Mouse (Mus musculus) forebrain, embryonic 14.5 days (tissue): ENCODE data around the gene Ccdc9. TPM values are rescaled to one million over a fixed set of nuclear protein-coding genes. Genes with fewer than 3 reads are reported as not detected.
"Not testable (repeated sequence)": the region's sequence is repeated elsewhere in the genome, so short reads cannot be mapped to it uniquely, and the experiment has no call there.

Experiments used
- ATAC-seq: fragments of 200-750 bp; cut with Nextera tagmentation; 2 replicates; pipeline ENCODE4 v1.8.0; 2017; ENCODE audit warnings: mild to moderate bottlenecking, moderate library complexity
- DNase-seq: peaks from one replicate; pipeline ENCODE4 v3.0.0-alpha.2; 2015; ENCODE audit warnings: low spot score
- H3K27ac ChIP-seq: fragments of 300-500 bp; sonication (generic); 2 replicates; pipeline ENCODE4 v1.5.1; 2014; ENCODE audit warnings: low read depth, mild to moderate bottlenecking, control low read depth, low read length, moderate library complexity
- H3K27me3 ChIP-seq: fragments of 300-500 bp; sonication (generic); replicated peaks from 2 replicates; pipeline ENCODE4 v1.6.1; 2014; ENCODE audit warnings: low read length, control low read depth, mixed read lengths; ENCODE audit not compliant: control insufficient read depth, insufficient read depth
- H3K36me3 ChIP-seq: fragments of 300-500 bp; sonication (generic); 2 replicates; pipeline ENCODE4 v1.6.1; 2014; ENCODE audit warnings: low read length, control low read depth; ENCODE audit not compliant: control insufficient read depth, insufficient read depth
- H3K4me1 ChIP-seq: fragments of 300-500 bp; sonication (generic); 2 replicates; pipeline ENCODE4 v1.6.1; 2014; ENCODE audit warnings: antibody characterized with exemption, low read length, control low read depth; ENCODE audit not compliant: control insufficient read depth, insufficient read depth
- H3K4me2 ChIP-seq: fragments of 300-500 bp; sonication (generic); 2 replicates; pipeline ENCODE4 v1.6.1; 2014; ENCODE audit warnings: mild to moderate bottlenecking, control low read depth, low read length
- H3K4me3 ChIP-seq: fragments of 300-500 bp; sonication (generic); 2 replicates; pipeline ENCODE4 v1.5.1; 2014; ENCODE audit warnings: low read depth, low read length, control low read depth
- H3K9ac ChIP-seq: fragments of 300-500 bp; sonication (generic); 2 replicates; pipeline ENCODE4 v1.6.1; 2014; ENCODE audit warnings: mild to moderate bottlenecking, low read length, control low read depth, moderate library complexity
- H3K9me3 ChIP-seq: fragments of 300-500 bp; sonication (generic); replicated peaks from 2 replicates; pipeline ENCODE4 v1.6.1; 2016; ENCODE audit warnings: low read length, control low read depth, mixed read lengths; ENCODE audit not compliant: control insufficient read depth
- WGBS: fragments of 180-500 bp; shearing (Covaris S2); extraction: QIAGEN DNeasy Blood & Tissue Kit; methylation state at CpG from one replicate; pipeline ENCODE4 v1.1.7; 2014; 5-methylcytosine and 5-hydroxymethylcytosine counted together
- polyA plus RNA-seq: library from polyadenylated mRNA; unstranded; fragments of >200 nt; fragmentation: Nextera tagmentation; extraction: Ambion mirVana; gene quantifications from 2 replicates; pipeline ENCODE4 v1.2.1, GENCODE M21; 2014

Gene Ccdc9
- polyA plus RNA-seq, 1 experiment from 2014 or later = 12.6 TPM

DNA sequence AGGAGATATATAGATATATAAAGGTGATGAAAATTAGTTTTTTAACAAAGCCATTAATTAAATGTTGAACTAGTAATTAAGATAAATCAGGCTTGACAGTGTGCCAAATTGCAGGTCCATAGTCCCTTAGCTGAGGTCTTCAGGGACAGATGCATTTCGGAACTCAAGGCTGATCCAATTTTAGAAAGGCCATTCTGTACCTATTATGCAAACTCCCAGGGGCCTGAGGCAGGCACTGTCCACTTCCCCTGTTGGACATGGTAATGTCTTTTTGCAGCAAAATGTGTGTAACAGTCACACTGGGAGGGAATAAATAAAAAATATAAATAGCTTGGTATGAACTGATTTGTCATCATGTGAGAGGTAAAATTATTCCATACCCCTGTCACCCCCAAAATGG, 15.5 kb downstream of the Ccdc9 start:
- no peak overlapping the region for H3K9ac ChIP-seq
- 77% methylated on average over 1 of the region's 1 CpGs for WGBS
- H3K9me3 ChIP-seq = no peaks in the 10 kb centered on the region

DNA sequence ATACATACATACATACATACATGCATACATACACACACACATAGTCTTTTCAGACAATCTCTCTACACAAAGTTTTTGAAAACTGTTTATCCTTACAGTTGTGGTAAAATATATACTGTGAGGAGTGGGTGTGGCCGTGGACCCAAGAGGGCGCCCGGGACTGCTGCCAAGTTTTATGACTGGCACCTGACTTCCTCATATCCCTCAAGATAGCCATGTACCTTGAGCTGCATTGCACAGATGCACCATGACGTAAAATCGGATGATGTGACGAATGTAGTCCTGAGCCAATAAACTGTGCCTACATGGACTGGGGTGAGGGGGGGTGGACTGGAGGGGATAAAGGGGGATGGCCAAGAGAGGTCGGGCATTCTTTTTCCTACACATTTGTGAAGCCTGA, 20.0 kb downstream of the Ccdc9 start:
- H3K27ac ChIP-seq, H3K9me3 ChIP-seq, ATAC-seq, H3K4me2 ChIP-seq, H3K36me3 ChIP-seq, H3K4me3 ChIP-seq, H3K4me1 ChIP-seq, H3K27me3 ChIP-seq, H3K9ac ChIP-seq, DNase-seq: not testable (repeated sequence)
- 86% methylated on average over 7 of the region's 7 CpGs for WGBS

More for the DNA sequence above, 15.5 kb downstream of the Ccdc9 start:
- Histone ChIP-seq H3K27ac (no peak overlapping the region), H3K4me2 (no peak overlapping the region), H3K27me3 (no peaks in the 10 kb centered on the region), H3K4me3 (no peak overlapping the region), H3K4me1 (peaks cover 12% of the 10 kb centered on the region; the same call in 1 of the 2 replicates), H3K36me3 (peaks cover 11% of the 10 kb centered on the region)
- DNase-seq (no peak), ATAC-seq (no peak)

- no peaks in the 10 kb centered on the region for H3K36me3 ChIP-seq
- H3K4me2 ChIP-seq = no peak overlapping the region
- no peak overlapping the region for H3K27ac ChIP-seq
- no peak for DNase-seq
- H3K27me3 ChIP-seq = no peaks in the 10 kb centered on the region
- no peaks in the 10 kb centered on the region for H3K4me1 ChIP-seq
- H3K9me3 ChIP-seq = no peaks in the 10 kb centered on the region
- H3K9ac ChIP-seq = no peak overlapping the region
- 87% methylated on average over 11 of the region's 11 CpGs for WGBS
- H3K4me3 ChIP-seq = no peak overlapping the region
- ATAC-seq = no peak
Observed at GRCm38 (mm10) chr7:16265856-16266255, 20.7 kb downstream of the Ccdc9 start.

GRCm38 (mm10) chr7:16263843-16264242, 22.8 kb downstream of the Ccdc9 start:
- H3K9me3 ChIP-seq = no peaks in the 10 kb centered on the region
- no peak overlapping the region for H3K4me3 ChIP-seq
- DNase-seq (no peak), ATAC-seq (no peak)
- no peak overlapping the region for H3K4me2 ChIP-seq
- H3K27ac ChIP-seq = no peak overlapping the region
- no peaks in the 10 kb centered on the region for H3K36me3 ChIP-seq
- no peaks in the 10 kb centered on the region for H3K4me1 ChIP-seq
- H3K27me3 ChIP-seq = no peaks in the 10 kb centered on the region
- H3K9ac ChIP-seq = no peak overlapping the region
- 86% methylated on average over 5 of the region's 5 CpGs for WGBS

- no peak overlapping the region for H3K4me2 ChIP-seq
- no peak overlapping the region for H3K9ac ChIP-seq
- 27% methylated on average over 8 of the region's 8 CpGs for WGBS
- H3K4me3 ChIP-seq = no peak overlapping the region
- ATAC-seq (no peak), DNase-seq (peak; percentile 88)
- H3K36me3 ChIP-seq = no peaks in the 10 kb centered on the region
- no peaks in the 10 kb centered on the region for H3K9me3 ChIP-seq
- no peak overlapping the region for H3K27ac ChIP-seq
- H3K27me3 ChIP-seq = no peaks in the 10 kb centered on the region
- no peaks in the 10 kb centered on the region for H3K4me1 ChIP-seq
Observed at GRCm38 (mm10) chr7:16263015-16263787, 23.4 kb downstream of the Ccdc9 start.

DNA sequence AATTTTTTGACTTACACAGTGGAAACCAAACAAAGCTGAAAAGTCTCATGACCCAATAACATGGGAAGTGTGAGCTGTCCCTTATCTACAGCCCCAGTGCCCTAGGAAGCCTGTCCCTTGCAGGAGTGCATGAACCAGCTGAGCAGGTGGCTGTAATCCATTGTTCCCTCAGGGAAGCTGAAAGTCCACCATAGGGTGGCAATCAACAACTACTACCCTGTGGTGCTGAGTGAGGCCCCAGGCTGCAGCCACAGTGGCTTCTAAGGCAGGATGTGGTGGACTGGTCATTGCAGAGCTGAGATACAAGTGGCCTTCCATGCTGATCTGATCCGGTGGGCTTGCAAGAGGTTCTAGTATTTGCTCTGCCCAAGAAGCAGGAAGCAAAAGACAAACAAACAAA, 25.5 kb downstream of the Ccdc9 start:
- Histone ChIP-seq H3K9me3 (no peaks in the 10 kb centered on the region), H3K4me1 (no peaks in the 10 kb centered on the region), H3K27ac (no peak overlapping the region), H3K4me3 (no peak overlapping the region), H3K27me3 (no peaks in the 10 kb centered on the region), H3K4me2 (no peak overlapping the region), H3K36me3 (no peaks in the 10 kb centered on the region), H3K9ac (no peak overlapping the region)
- DNase-seq (no peak), ATAC-seq (no peak)
- WGBS = 78% methylated on average over 1 of the region's 1 CpGs

DNA sequence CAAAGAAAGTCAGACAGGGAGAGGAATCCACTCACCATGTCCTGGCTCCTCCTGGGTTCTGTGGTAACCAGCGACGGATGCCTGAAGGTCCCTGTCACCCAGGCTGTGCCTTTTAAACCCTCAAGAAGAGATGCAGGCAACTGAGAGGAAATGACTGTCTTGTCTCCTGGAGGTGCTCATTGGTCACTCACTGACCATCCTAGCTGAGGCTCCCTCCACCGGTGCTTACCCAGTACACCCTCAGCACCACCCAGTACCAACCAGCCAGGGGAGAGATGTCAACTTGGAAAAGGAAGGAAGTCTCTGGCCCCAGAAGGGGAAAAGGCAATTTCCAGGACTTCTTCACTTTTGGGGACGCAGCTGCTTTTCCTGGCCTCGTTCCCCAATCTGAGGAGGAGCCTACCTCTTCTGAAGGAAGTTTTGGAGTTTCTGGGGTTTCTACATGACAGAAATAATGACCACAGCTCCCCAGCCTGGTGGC, 27.4 kb downstream of the Ccdc9 start, which contains the start of gene C5ar1:
C5ar1 (minus strand) TSS at position 431 of the 481 bp plus-strand sequence.
- no peak for DNase-seq
- Histone ChIP-seq H3K27me3 (no peaks in the 10 kb centered on the region), H3K36me3 (no peaks in the 10 kb centered on the region), H3K27ac (no peak within 1 kb of the TSS), H3K4me2 (no peak within 1 kb of the TSS), H3K9ac (no peak within 1 kb of the TSS), H3K9me3 (no peaks in the 10 kb centered on the region), H3K4me1 (no peaks in the 10 kb centered on the region), H3K4me3 (no peak within 1 kb of the TSS)
- 93% methylated on average over 5 of the region's 5 CpGs for WGBS
- no peak for ATAC-seq

DNA sequence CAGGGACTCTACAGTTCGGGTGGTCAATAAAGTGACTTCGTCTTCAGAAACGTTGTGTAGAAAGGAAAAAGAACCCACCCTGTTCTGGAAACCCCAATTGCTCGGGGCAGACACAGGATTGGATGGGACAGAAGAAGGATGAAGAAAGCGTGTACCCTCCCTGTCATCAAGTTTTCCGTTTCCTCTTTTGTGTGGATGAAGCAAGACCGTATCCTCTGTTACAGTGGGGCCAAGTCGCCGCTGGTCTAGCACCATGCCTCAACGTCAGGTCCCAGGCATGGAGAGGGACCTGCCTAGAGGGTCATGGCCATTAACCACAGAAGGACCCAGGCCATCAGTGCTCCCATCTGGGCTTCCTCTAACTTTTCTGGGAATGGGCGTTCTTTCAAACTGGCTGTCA, 28.8 kb downstream of the Ccdc9 start:
- no peak for ATAC-seq
- Histone ChIP-seq H3K4me1 (no peaks in the 10 kb centered on the region), H3K36me3 (no peaks in the 10 kb centered on the region), H3K4me2 (no peak overlapping the region), H3K9ac (no peak overlapping the region), H3K4me3 (no peak overlapping the region), H3K27ac (no peak overlapping the region), H3K27me3 (no peaks in the 10 kb centered on the region), H3K9me3 (no peaks in the 10 kb centered on the region)
- no peak for DNase-seq
- WGBS = 89% methylated on average over 11 of the region's 11 CpGs

DNA sequence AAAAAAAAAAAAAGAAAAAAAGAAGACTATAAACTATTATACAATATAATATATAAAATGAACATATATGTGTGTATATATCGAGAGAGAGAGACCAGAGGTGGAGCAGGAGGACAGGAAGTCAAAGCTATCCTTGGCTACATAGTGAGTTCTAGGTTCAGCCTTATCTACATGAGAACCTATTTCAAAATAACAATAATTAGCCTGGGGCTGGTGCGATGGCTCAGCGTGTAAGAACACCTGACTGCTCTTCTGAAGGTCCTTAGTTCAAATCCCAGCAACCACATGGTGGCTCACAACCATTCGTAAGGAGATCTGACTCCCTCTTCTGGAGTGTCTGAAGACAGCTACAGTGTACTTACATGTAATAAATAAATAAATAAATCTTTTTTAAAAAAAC, 30.6 kb downstream of the Ccdc9 start:
- DNase-seq, H3K4me1 ChIP-seq, H3K27ac ChIP-seq, ATAC-seq, H3K4me2 ChIP-seq, H3K27me3 ChIP-seq, H3K36me3 ChIP-seq, H3K9me3 ChIP-seq, H3K4me3 ChIP-seq, H3K9ac ChIP-seq: not testable (repeated sequence)
- 90% methylated on average over 4 of the region's 4 CpGs for WGBS
